11 mouse cellular contexts compared by ENCODE assay signal in genomic region chr12:108049625-108050024, GRCm38 (mm10). TPM values are rescaled to one million over a fixed set of nuclear protein-coding genes. Genes with fewer than 3 reads are reported as not detected.
DNase-seq lines count a peak whose midpoint lies in the region; ATAC-seq lines count a peak whose summit lies in the region.
"Had no signal": no experiment of that assay in that cellular context is flagged by ENCODE, and none has a peak within 500 bp of the region (broad histone marks: within the 10 kb centered on the region; RNA-seq: fewer than 3 reads in every experiment).

No protein-coding gene starts in this region.

- no peak overlapping the region for H3K4me3 ChIP-seq in midbrain, embryonic 14.5 days (replicated peaks; ENCODE audit: low read depth, low read length)
- no peak overlapping the region for H3K4me3 ChIP-seq in midbrain, embryonic 13.5 days (replicated peaks)
- H3K4me3 ChIP-seq: left cerebral cortex, adult 2 months had no signal

- WGBS in midbrain, embryonic 14.5 days = 78% methylated on average over 13 of the region's 13 CpGs
- WGBS in midbrain, embryonic 13.5 days = 78% methylated on average over 13 of the region's 13 CpGs

- H3K9ac ChIP-seq in midbrain, embryonic 14.5 days (replicated peaks; ENCODE audit: low read length) = no peak overlapping the region
- H3K9ac ChIP-seq in midbrain, embryonic 13.5 days (replicated peaks) = no peak overlapping the region

- ATAC-seq in midbrain, embryonic 14.5 days (ENCODE audit: low FRiP score, low TSS enrichment) = no peak
- ATAC-seq in midbrain, embryonic 13.5 days = no peak
- ATAC-seq: forebrain, embryonic 16.5 days; inflammation-experienced regulatory T-cells, adult 6 months had no signal

- no peak overlapping the region for H3K27ac ChIP-seq in midbrain, embryonic 14.5 days (replicated peaks; ENCODE audit: low read depth, low read length)
- H3K27ac ChIP-seq in midbrain, embryonic 13.5 days = no peak overlapping the region
- H3K27ac ChIP-seq: left cerebral cortex, adult 2 months had no signal

- no peaks in the 10 kb centered on the region for H3K27me3 ChIP-seq in midbrain, embryonic 14.5 days (ENCODE audit: control insufficient read depth, insufficient read depth, low read length)
- H3K27me3 ChIP-seq in midbrain, embryonic 13.5 days = no peaks in the 10 kb centered on the region

- H3K4me1 ChIP-seq in midbrain, embryonic 14.5 days (ENCODE audit: control insufficient read depth, insufficient read depth, low read length) = no peaks in the 10 kb centered on the region
- H3K4me1 ChIP-seq in midbrain, embryonic 13.5 days (replicated peaks) = no peaks in the 10 kb centered on the region

- no peaks in the 10 kb centered on the region for H3K9me3 ChIP-seq in midbrain, embryonic 14.5 days (ENCODE audit: control insufficient read depth, low read length)
- no peaks in the 10 kb centered on the region for H3K9me3 ChIP-seq in midbrain, embryonic 13.5 days

- no peaks in the 10 kb centered on the region for H3K36me3 ChIP-seq in midbrain, embryonic 14.5 days (ENCODE audit: control insufficient read depth, insufficient read depth, low read length)
- no peaks in the 10 kb centered on the region for H3K36me3 ChIP-seq in midbrain, embryonic 13.5 days

- no peak overlapping the region for H3K4me2 ChIP-seq in midbrain, embryonic 14.5 days (ENCODE audit: low read length)
- no peak overlapping the region for H3K4me2 ChIP-seq in midbrain, embryonic 13.5 days (replicated peaks)
- H3K4me2 ChIP-seq: liver, embryonic 11.5 days had no signal

- peak; percentile 30 for DNase-seq in gastrocnemius, adult 18-20 months (ENCODE audit: low spot score)
- no peak for DNase-seq in gastrocnemius, adult 8-10 months (ENCODE audit: low spot score in 2 of 2)
- DNase-seq in midbrain, embryonic 14.5 days = peak; percentile 2
- peak; percentile 27 for DNase-seq in gastrocnemius, postnatal 25 days
- peak; percentile 36 for DNase-seq in right cerebral cortex, postnatal 25 days
- no peak for DNase-seq in ovary, postnatal 14 days (ENCODE audit: low spot score)

RNA-seq across cellular contexts. Expression of gene Bcl11b, which starts 46.2 kb away (rescaled TPM):
- not detected for total RNA-seq in gastrocnemius, adult 18-20 months (2021)
- under 1 TPM in 1 of 4 experiments, not detected in 3; 0.02 TPM for total RNA-seq in gastrocnemius, adult 8-10 months (2022)
- polyA plus RNA-seq in midbrain, embryonic 14.5 days (2014; fragmentation: Nextera tagmentation; extraction: Ambion mirVana) = 38.4 and 43.3 TPM in 2 replicates
- 19.2 and 27.0 TPM in 2 replicates for polyA plus RNA-seq in midbrain, embryonic 13.5 days (2015; fragmentation: Nextera tagmentation; extraction: Ambion mirVana)
- total RNA-seq in gastrocnemius, postnatal 25 days (2021) = under 1 TPM in 1 of 2 experiments, not detected in 1; 0.27 TPM

Comparison
In these comparisons a context has a peak if more than half of its experiments do, and no peak if none do; other contexts are left out.
1. DNase-seq: peak in gastrocnemius, adult 18-20 months (single experiment), midbrain, embryonic 14.5 days (single experiment), gastrocnemius, postnatal 25 days (single experiment) and right cerebral cortex, postnatal 25 days (single experiment); none in gastrocnemius, adult 8-10 months (0 of 2) and ovary, postnatal 14 days (single experiment).